In the genomic region with DNA sequence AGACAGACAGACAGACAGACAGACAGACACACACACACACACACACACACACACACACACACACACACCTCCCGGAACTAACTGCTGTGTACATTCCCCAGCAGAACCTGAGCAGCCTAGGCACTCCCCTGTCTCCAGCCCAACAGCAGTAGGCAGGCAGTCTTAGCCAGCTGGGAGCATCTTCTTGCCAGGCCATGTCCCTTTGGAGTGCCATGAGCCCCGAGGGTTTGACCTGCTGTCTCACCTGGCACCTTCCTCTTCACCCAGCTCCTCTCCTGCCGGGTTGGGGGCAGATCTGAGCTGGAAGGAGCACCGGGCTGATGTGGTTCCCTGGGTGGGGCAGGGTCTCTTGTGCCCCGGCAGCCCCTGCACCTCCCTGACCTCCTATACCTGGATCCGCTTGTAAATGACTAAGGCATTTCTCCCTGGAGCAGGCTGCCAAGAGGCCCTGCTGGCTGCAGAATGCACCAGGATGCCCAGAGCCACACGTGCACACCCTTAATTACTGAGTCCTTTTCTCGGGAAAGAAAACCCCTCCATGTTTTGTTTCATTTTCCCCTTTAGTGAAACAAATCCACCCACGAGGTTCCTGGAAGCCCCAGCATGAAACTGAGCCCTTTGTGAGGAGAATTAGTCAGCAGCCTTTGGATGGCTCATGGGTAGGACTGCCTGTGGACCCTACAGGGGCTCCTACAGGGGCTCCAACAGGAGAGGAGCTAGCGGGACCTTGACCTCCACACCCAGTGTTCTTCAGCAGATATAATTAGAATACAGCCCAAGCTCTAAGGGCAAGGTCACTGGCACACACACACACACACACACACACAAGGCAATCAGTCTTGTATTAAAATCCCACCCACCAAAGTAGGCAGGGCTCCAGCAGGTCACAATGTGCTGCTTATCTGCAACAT, we compare ENCODE assay signal across 13 mouse cellular contexts. TPM values are rescaled to one million over a fixed set of nuclear protein-coding genes. Genes with fewer than 3 reads are reported as not detected.
DNase-seq lines count a peak whose midpoint lies in the region; ATAC-seq and TF ChIP-seq lines count a peak whose summit lies in the region.
"Had no signal": no experiment of that assay in that cellular context is flagged by ENCODE, and none has a peak within 500 bp of the region (broad histone marks: within the 10 kb centered on the region; RNA-seq: fewer than 3 reads in every experiment).

No protein-coding gene starts in this region.

- no peak overlapping the region for H3K9ac ChIP-seq in heart, adult 2 months (ENCODE audit: low read depth, low read length)
- peak overlapping the region; percentile 40; the same call in 1 of the 2 replicates for H3K9ac ChIP-seq in limb, embryonic 12.5 days (replicated peaks)
- H3K9ac ChIP-seq: liver, embryonic 12.5 days had no signal

- no peak for TF ChIP-seq POLR2A in heart, adult 2 months (IDR thresholded peaks at IDR 0.05; ENCODE audit: insufficient read depth, low read depth, low read length)

- no peaks in the 10 kb centered on the region for H3K9me3 ChIP-seq in limb, embryonic 12.5 days
- H3K9me3 ChIP-seq: liver, embryonic 12.5 days had no signal

- no peaks in the 10 kb centered on the region for H3K27me3 ChIP-seq in heart, adult 2 months (ENCODE audit: control insufficient read depth, insufficient read depth, low read length)
- H3K27me3 ChIP-seq in limb, embryonic 12.5 days = no peaks in the 10 kb centered on the region

- no peak overlapping the region; the same call in 1 of the 2 replicates for H3K4me2 ChIP-seq in limb, embryonic 12.5 days
- H3K4me2 ChIP-seq: liver, embryonic 12.5 days had no signal

- H3K36me3 ChIP-seq in heart, adult 2 months (ENCODE audit: control insufficient read depth, insufficient read depth, low read length) = no peaks in the 10 kb centered on the region
- H3K36me3 ChIP-seq in limb, embryonic 12.5 days = no peaks in the 10 kb centered on the region
- H3K36me3 ChIP-seq: liver, embryonic 12.5 days had no signal

- peak overlapping the region; percentile 23 for H3K27ac ChIP-seq in heart, adult 2 months
- H3K27ac ChIP-seq in limb, embryonic 12.5 days = peak overlapping the region; percentile 43
- H3K27ac ChIP-seq: liver, embryonic 12.5 days had no signal

- TF ChIP-seq EP300 in heart, adult 2 months (IDR thresholded peaks at IDR 0.05; ENCODE audit: insufficient read depth, low read depth, low read length) = no peak

- intact Hi-C loops in heart, adult 2 months (cut with DNase I) = no loop called here
- intact Hi-C loops in heart, postnatal 14 days (cut with DNase I) = loop anchor here (5.0 kb wide), 1 partner anchor 46 kb away; no protein-coding TSS in a partner anchor

- DNase-seq in heart, adult 2 months = no peak
- DNase-seq in heart, postnatal 14 days = no peak
- peak; percentile 79 for DNase-seq in Muller cell, postnatal 12 days (ENCODE audit: inconsistent ontology term)
- DNase-seq in cerebellum, postnatal 25 days = peak; percentile 63 to 70
- DNase-seq in thymus, postnatal 0 days (ENCODE audit: low spot score) = no peak
- DNase-seq in testis, postnatal 14 days (ENCODE audit: low spot score) = no peak
- no peak for DNase-seq in layer of hippocampus, adult 11-12 months (ENCODE audit: low spot score)
- DNase-seq: gastrocnemius, postnatal 14 days; layer of hippocampus, postnatal 36 days; lung, postnatal 36 days; thymus, postnatal 25 days had no signal

- TF ChIP-seq CTCF in heart, adult 2 months (IDR thresholded peaks at IDR 0.05) = no peak

- H3K4me3 ChIP-seq in heart, adult 2 months = no peak overlapping the region
- H3K4me3 ChIP-seq in limb, embryonic 12.5 days (replicated peaks) = no peak overlapping the region
- H3K4me3 ChIP-seq: liver, embryonic 12.5 days had no signal

- peaks cover 31% of the 10 kb centered on the region for H3K4me1 ChIP-seq in heart, adult 2 months (ENCODE audit: control insufficient read depth, insufficient read depth, low read length)
- peaks cover 94% of the 10 kb centered on the region for H3K4me1 ChIP-seq in limb, embryonic 12.5 days (replicated peaks)
- H3K4me1 ChIP-seq: liver, embryonic 12.5 days had no signal

- peaks cover 2% of the 10 kb centered on the region; the same call in 1 of the 2 replicates for H3K79me2 ChIP-seq in heart, adult 2 months (replicated peaks; ENCODE audit: control insufficient read depth, insufficient read depth, low read length)

- ATAC-seq in limb, embryonic 12.5 days (ENCODE audit: insufficient number of reproducible peaks, insufficient read depth, low FRiP score, low TSS enrichment, low read depth) = no peak
- ATAC-seq: liver, embryonic 12.5 days had no signal

- WGBS in heart, adult 2 months = 37% methylated on average over 10 of the region's 10 CpGs
- 42% methylated on average over 10 of the region's 10 CpGs for WGBS in limb, embryonic 12.5 days

RNA-seq across cellular contexts. Expression of gene Spsb1, which starts 11.8 kb away (rescaled TPM):
- total RNA-seq in heart, adult 2 months (2021) = 10 to 100 TPM; 28.3 to 35.3 TPM
- polyA plus RNA-seq in heart, adult 2 months (2012; rRNA removed) = 32.2 and 38.7 TPM in 2 replicates
- 10 to 100 TPM; 44.8 to 49.3 TPM for total RNA-seq in heart, postnatal 14 days (2021)
- polyA plus RNA-seq in limb, embryonic 12.5 days (2016; fragmentation: Nextera tagmentation; extraction: Ambion mirVana) = 17.7 and 19.1 TPM in 2 replicates
- polyA plus RNA-seq in thymus, postnatal 0 days (2015; fragmentation: Nextera tagmentation; extraction: Ambion mirVana) = 9.0 and 9.5 TPM in 2 replicates

Comparison
In these comparisons a context has a peak if more than half of its experiments do, and no peak if none do; other contexts are left out.
1. DNase-seq: peak in Muller cell, postnatal 12 days (single experiment) and cerebellum, postnatal 25 days (2 of 2); none in heart, adult 2 months (0 of 2), heart, postnatal 14 days (0 of 2), thymus, postnatal 0 days (single experiment), testis, postnatal 14 days (single experiment) and layer of hippocampus, adult 11-12 months (single experiment).